Mouse (Mus musculus): Measurements from ENCODE around the gene Meis2. TPM values are rescaled to one million over a fixed set of nuclear protein-coding genes. Genes with fewer than 3 reads are reported as not detected.

Gene Meis2
- 0.12 TPM in 1 of 2 replicates, not detected in the other for total RNA-seq (2017)

- 0 out of 2 replicates have a peak, but pooled peaks have one; percentile 15 for ATAC-seq (ENCODE audit: extremely low read depth, insufficient number of reproducible peaks, low FRiP score, poor library complexity, severe bottlenecking)
Measured at GRCm38 (mm10) chr2:116065570-116066005, at the start of gene Meis2. Meis2 (minus strand) TSS chr2:116065839.

- ATAC-seq (ENCODE audit: extremely low read depth, insufficient number of reproducible peaks, low FRiP score, poor library complexity, severe bottlenecking): no peak
Measured at GRCm38 (mm10) chr2:116106194-116106593, 40.6 kb upstream of the Meis2 start.

GRCm38 (mm10) chr2:116105179-116105578 lies 39.5 kb upstream of the Meis2 start:
- no peak for ATAC-seq (ENCODE audit: extremely low read depth, insufficient number of reproducible peaks, low FRiP score, poor library complexity, severe bottlenecking)

- ATAC-seq (ENCODE audit: extremely low read depth, insufficient number of reproducible peaks, low FRiP score, poor library complexity, severe bottlenecking): no peak
Measured at GRCm38 (mm10) chr2:116103411-116103996, 37.9 kb upstream of the Meis2 start.

- 0 out of 2 replicates have a peak, but pooled peaks have one; percentile 44 for ATAC-seq (ENCODE audit: extremely low read depth, insufficient number of reproducible peaks, low FRiP score, poor library complexity, severe bottlenecking)
Measured at GRCm38 (mm10) chr2:116101221-116101620, 35.6 kb upstream of the Meis2 start.

- no peak for ATAC-seq (ENCODE audit: extremely low read depth, insufficient number of reproducible peaks, low FRiP score, poor library complexity, severe bottlenecking)
Measured at GRCm38 (mm10) chr2:116080961-116081360, 15.3 kb upstream of the Meis2 start.

- ATAC-seq (ENCODE audit: extremely low read depth, insufficient number of reproducible peaks, low FRiP score, poor library complexity, severe bottlenecking): no peak
Measured at GRCm38 (mm10) chr2:116078841-116079240, 13.2 kb upstream of the Meis2 start.

GRCm38 (mm10) chr2:116077716-116078115 lies 12.1 kb upstream of the Meis2 start:
- no peak for ATAC-seq (ENCODE audit: extremely low read depth, insufficient number of reproducible peaks, low FRiP score, poor library complexity, severe bottlenecking)

GRCm38 (mm10) chr2:116076752-116077480 lies 11.3 kb upstream of the Meis2 start:
- no peak for ATAC-seq (ENCODE audit: extremely low read depth, insufficient number of reproducible peaks, low FRiP score, poor library complexity, severe bottlenecking)

GRCm38 (mm10) chr2:116075902-116076301 lies 10.3 kb upstream of the Meis2 start:
- ATAC-seq (ENCODE audit: extremely low read depth, insufficient number of reproducible peaks, low FRiP score, poor library complexity, severe bottlenecking): no peak

- ATAC-seq (ENCODE audit: extremely low read depth, insufficient number of reproducible peaks, low FRiP score, poor library complexity, severe bottlenecking): no peak
Measured at GRCm38 (mm10) chr2:116075477-116075876, 9.8 kb upstream of the Meis2 start.

- no peak for ATAC-seq (ENCODE audit: extremely low read depth, insufficient number of reproducible peaks, low FRiP score, poor library complexity, severe bottlenecking)
Measured at GRCm38 (mm10) chr2:116074726-116075440, 9.2 kb upstream of the Meis2 start.

GRCm38 (mm10) chr2:116074061-116074460 lies 8.4 kb upstream of the Meis2 start:
- no peak for ATAC-seq (ENCODE audit: extremely low read depth, insufficient number of reproducible peaks, low FRiP score, poor library complexity, severe bottlenecking)

GRCm38 (mm10) chr2:116073311-116073904 lies 7.8 kb upstream of the Meis2 start:
- no peak for ATAC-seq (ENCODE audit: extremely low read depth, insufficient number of reproducible peaks, low FRiP score, poor library complexity, severe bottlenecking)

- ATAC-seq (ENCODE audit: extremely low read depth, insufficient number of reproducible peaks, low FRiP score, poor library complexity, severe bottlenecking): no peak
Measured at GRCm38 (mm10) chr2:116072706-116073105, 7.1 kb upstream of the Meis2 start.

GRCm38 (mm10) chr2:116072321-116072640 lies 6.6 kb upstream of the Meis2 start:
- no peak for ATAC-seq (ENCODE audit: extremely low read depth, insufficient number of reproducible peaks, low FRiP score, poor library complexity, severe bottlenecking)

GRCm38 (mm10) chr2:116071571-116072320 lies 6.1 kb upstream of the Meis2 start:
- ATAC-seq (ENCODE audit: extremely low read depth, insufficient number of reproducible peaks, low FRiP score, poor library complexity, severe bottlenecking): no peak

GRCm38 (mm10) chr2:116070614-116071425 lies 5.2 kb upstream of the Meis2 start:
- no peak for ATAC-seq (ENCODE audit: extremely low read depth, insufficient number of reproducible peaks, low FRiP score, poor library complexity, severe bottlenecking)
